Mouse (Mus musculus): ENCODE measurements around the gene Clic3.

DNA sequence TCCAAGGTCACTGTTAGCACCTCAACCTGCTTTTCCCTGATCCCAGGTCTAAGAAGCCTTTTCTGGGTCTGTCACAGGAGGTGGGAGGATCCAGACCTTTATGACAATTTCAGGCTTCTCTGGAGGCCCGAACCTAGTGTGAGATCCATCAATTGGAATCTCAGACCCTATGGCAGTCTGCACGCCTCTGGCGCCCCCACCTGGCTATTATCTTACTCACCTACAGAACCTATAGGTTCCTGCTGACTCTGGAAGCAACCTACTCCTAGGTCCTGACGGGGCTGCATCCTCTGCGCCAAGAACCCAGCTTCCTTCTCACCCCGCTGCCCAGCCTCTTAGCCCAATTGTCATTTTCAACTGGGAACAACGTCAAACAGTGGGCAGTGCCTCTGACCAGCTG, 26.3 kb downstream of the Clic3 start:
- TF ChIP-seq POLR2A (IDR thresholded peaks at IDR 0.05; ENCODE audit: borderline replicate concordance, control insufficient read depth, low read depth, low read length) (no peak), CTCF (IDR thresholded peaks at IDR 0.05; ENCODE audit: control insufficient read depth, insufficient read depth, low read length) (peak; percentile 82)

All from bone marrow, adult 2 months (tissue).